Mouse (Mus musculus) monocyte, adult 5-6 weeks (primary cell): Measurements from ENCODE around the gene Il12b. TPM values are rescaled to one million over a fixed set of nuclear protein-coding genes. Genes with fewer than 3 reads are reported as not detected.

Source experiments
- total RNA-seq: library from RNA; stranded (forward); fragments of 200-1000, 200-491, 200-594 nt; gene quantifications from 3 replicates; pipeline ENCODE4 v1.2.3, GENCODE M21; 2017

The Il12b gene
- total RNA-seq, 1 experiment from 2014 or later, result not detected

Other genes starting within 250 kb of the Il12b start
- 50.1 to 70.9 TPM (median 70.8 TPM) in 3 replicates for gene Ublcp1, start 70.4 kb downstream of the Il12b start, total RNA-seq
- gene Rnf145, start 118.9 kb downstream of the Il12b start, total RNA-seq, result 56.7 to 93.5 TPM (median 62.8 TPM) in 3 replicates
- 7.4 to 16.9 TPM (median 14.2 TPM) in 3 replicates for gene Ebf1, start 217.3 kb downstream of the Il12b start, total RNA-seq